Mouse (Mus musculus) stomach, postnatal 0 days (tissue): ENCODE measurements around the gene Zhx3. TPM values are rescaled to one million over a fixed set of nuclear protein-coding genes. Genes with fewer than 3 reads are reported as not detected.
A peak's percentile ranks its signal among the peaks of the same experiment; 100 is the strongest.

Experiments used
- ATAC-seq: fragments of 200-750 bp; cut with Nextera tagmentation; 2 replicates; pipeline ENCODE4 v1.8.0; 2017; ENCODE audit not compliant: low FRiP score, low TSS enrichment
- DNase-seq: peaks from one replicate; pipeline ENCODE4 v3.0.0-alpha.2; 2016; ENCODE audit warnings: low spot score
- H3K27ac ChIP-seq: fragments of 300-500 bp; sonication (generic); replicated peaks from 2 replicates; pipeline ENCODE4 v1.5.1; 2014; ENCODE audit warnings: mild to moderate bottlenecking, control low read depth
- H3K27me3 ChIP-seq: fragments of 300-500 bp; sonication (generic); 2 replicates; pipeline ENCODE4 v1.6.1; 2014; ENCODE audit warnings: low read length; ENCODE audit not compliant: control insufficient read depth, insufficient read depth
- H3K36me3 ChIP-seq: fragments of 300-500 bp; sonication (generic); 2 replicates; pipeline ENCODE4 v1.6.1; 2014; ENCODE audit warnings: low read length, mixed read lengths; ENCODE audit not compliant: control insufficient read depth, insufficient read depth
- H3K4me1 ChIP-seq: fragments of 300-500 bp; sonication (generic); replicated peaks from 2 replicates; pipeline ENCODE4 v1.6.1; 2014; ENCODE audit warnings: antibody characterized with exemption; ENCODE audit not compliant: control insufficient read depth, insufficient read depth
- H3K4me2 ChIP-seq: fragments of 300-500 bp; sonication (generic); replicated peaks from 2 replicates; pipeline ENCODE4 v1.6.1; 2014; ENCODE audit warnings: low read depth, mild to moderate bottlenecking, control low read depth, moderate library complexity
- H3K4me3 ChIP-seq: fragments of 300-500 bp; sonication (generic); 2 replicates; pipeline ENCODE4 v1.5.1; 2014; ENCODE audit warnings: low read depth, low read length, control low read depth
- H3K9ac ChIP-seq: fragments of 300-500 bp; sonication (generic); 2 replicates; pipeline ENCODE4 v1.6.1; 2014; ENCODE audit warnings: mild to moderate bottlenecking, low read length, control low read depth, mixed read lengths
- H3K9me3 ChIP-seq: fragments of 300-500 bp; sonication (generic); 2 replicates; pipeline ENCODE4 v1.6.1; 2016; ENCODE audit warnings: low read length; ENCODE audit not compliant: control insufficient read depth
- CTCF ChIP-seq: IDR thresholded peaks from 2 replicates; pipeline ENCODE4 v1.5.1; 2016; ENCODE audit warnings: antibody characterized with exemption, low read depth, mild to moderate bottlenecking, moderate library complexity
- EP300 ChIP-seq: optimal IDR thresholded peaks from 2 replicates; pipeline ENCODE3; 2016; ENCODE audit warnings: antibody characterized with exemption
- WGBS: fragments of 180-500 bp; shearing (Covaris S2); extraction: QIAGEN DNeasy Blood & Tissue Kit; methylation state at CpG from one replicate; pipeline ENCODE4 v1.1.7; 2014; 5-methylcytosine and 5-hydroxymethylcytosine counted together
- polyA plus RNA-seq: library from polyadenylated mRNA; unstranded; fragments of >200 nt; fragmentation: Nextera tagmentation; extraction: Ambion mirVana; gene quantifications from 2 replicates; pipeline ENCODE4 v1.2.1, GENCODE M21; 2015

The Zhx3 gene
- polyA plus RNA-seq, 1 experiment from 2014 or later = 4.5 TPM

DNA sequence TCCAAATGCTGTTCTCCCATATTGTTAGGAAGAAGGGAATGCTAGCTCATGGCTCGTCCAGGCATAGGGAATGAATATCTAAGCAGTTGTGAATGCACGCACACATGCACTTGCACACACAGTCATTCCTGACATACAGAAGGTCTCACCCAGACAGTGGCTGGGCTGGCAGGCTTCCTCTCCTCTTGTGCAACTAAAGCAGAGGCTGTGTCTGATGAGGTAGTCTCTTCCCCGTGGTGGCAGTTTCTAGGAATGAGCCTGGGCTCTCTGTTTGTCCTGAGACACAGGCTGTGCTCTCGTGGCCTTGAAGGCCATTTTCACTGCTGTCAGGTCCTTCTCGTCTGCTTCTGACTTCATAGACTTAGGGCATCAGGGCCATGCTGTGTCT, 128.0 kb downstream of the Zhx3 start:
- Histone ChIP-seq H3K36me3 (peaks cover 8% of the 10 kb centered on the region; the same call in 1 of the 2 replicates), H3K4me3 (no peak overlapping the region), H3K4me2 (no peak overlapping the region), H3K27ac (no peak overlapping the region), H3K27me3 (no peaks in the 10 kb centered on the region), H3K9ac (no peak overlapping the region), H3K9me3 (no peaks in the 10 kb centered on the region), H3K4me1 (peaks cover 7% of the 10 kb centered on the region; the same call in 1 of the 2 replicates)
- no peak for ATAC-seq
- TF ChIP-seq EP300 (no peak), CTCF (no peak)
- 77% methylated on average over 5 of the region's 5 CpGs for WGBS
- no peak for DNase-seq

DNA sequence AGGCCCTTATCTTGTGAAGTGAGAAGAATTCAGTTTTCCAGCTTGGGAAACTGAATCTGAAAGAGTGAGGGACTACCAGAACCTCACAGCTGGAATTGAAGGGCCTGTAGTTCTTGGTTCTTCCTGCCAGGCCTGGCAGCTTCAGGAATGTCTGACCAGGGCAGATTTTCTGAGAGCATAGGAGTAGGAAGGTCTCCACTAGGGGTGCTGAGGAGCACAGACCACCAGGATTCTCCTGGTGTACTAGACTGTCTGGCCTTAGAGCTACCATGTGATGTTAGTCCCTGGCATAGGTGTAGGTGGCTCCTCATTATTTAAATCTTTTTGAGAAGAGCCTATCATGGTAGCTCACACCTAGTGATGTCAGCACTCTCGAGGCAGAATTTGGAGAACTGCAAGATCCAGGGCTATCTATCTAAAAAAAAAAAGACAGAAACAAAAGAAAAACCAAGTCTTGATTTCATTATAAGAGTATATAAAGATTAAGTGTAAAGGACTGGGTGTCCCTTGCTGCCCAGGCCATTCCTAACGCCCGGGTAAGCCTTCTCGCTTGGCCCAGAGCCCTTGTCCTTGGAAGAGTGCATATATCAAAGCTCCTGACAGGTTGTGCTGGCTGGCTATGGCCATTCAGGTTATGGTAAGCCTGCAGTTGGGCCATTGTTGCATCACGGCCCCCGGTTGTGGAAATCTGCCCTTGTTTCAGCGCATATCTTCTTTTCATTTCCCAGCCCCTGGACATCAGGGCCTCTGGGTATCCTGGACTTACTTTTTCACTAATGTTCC, 128.6 kb downstream of the Zhx3 start:
- H3K27ac ChIP-seq = 0 out of 2 replicates have a peak overlapping the region, but pooled peaks have one; percentile 13
- TF ChIP-seq EP300 = no peak
- peak; percentile 71 for TF ChIP-seq CTCF

DNA sequence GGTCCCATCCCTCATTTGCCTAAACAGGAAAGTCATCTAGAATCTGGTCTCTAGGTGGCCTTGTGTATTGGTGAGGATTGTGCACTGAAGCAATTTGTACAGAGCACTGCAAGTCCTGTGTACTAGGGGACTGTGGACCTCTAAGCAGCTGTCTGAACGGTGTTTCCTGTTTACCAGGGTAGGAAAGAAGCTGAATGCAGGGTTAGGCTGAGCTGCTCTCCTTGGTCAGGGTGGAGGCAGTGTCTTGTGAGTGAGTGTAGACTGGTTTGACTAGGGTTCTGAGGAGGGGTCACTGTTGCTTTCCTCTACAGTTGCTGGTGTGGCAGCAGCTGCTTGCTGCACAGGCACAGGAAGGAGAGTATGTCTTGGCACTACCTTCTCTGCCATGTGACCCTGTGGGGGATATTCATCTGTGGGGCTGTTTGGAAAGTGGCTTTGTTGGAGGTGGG, 130.6 kb downstream of the Zhx3 start:
- WGBS = 35% methylated on average over 1 of the region's 1 CpGs
- DNase-seq (no peak), ATAC-seq (no peak; the same call in 1 of the 2 replicates)
- H3K9ac ChIP-seq = no peak overlapping the region; the same call in 1 of the 2 replicates
- H3K4me3 ChIP-seq = no peak overlapping the region
- peak overlapping the region; percentile 58 for H3K27ac ChIP-seq
- H3K9me3 ChIP-seq = no peaks in the 10 kb centered on the region
- H3K4me2 ChIP-seq = no peak overlapping the region
- TF ChIP-seq EP300 (no peak), CTCF (no peak)
- no peaks in the 10 kb centered on the region for H3K36me3 ChIP-seq
- H3K4me1 ChIP-seq = peaks cover 10% of the 10 kb centered on the region; the same call in 1 of the 2 replicates
- no peaks in the 10 kb centered on the region for H3K27me3 ChIP-seq

More for the DNA sequence above, 128.6 kb downstream of the Zhx3 start:
- H3K9ac ChIP-seq = no peak overlapping the region
- no peak overlapping the region for H3K4me2 ChIP-seq
- H3K27me3 ChIP-seq = no peaks in the 10 kb centered on the region
- H3K36me3 ChIP-seq = peaks cover 8% of the 10 kb centered on the region; the same call in 1 of the 2 replicates
- H3K4me3 ChIP-seq = no peak overlapping the region
- H3K4me1 ChIP-seq = peaks cover 10% of the 10 kb centered on the region; the same call in 1 of the 2 replicates
- no peaks in the 10 kb centered on the region for H3K9me3 ChIP-seq
- ATAC-seq = peak; percentile 33; the same call in 1 of the 2 replicates
- DNase-seq = no peak
- 81% methylated on average over 7 of the region's 7 CpGs for WGBS

DNA sequence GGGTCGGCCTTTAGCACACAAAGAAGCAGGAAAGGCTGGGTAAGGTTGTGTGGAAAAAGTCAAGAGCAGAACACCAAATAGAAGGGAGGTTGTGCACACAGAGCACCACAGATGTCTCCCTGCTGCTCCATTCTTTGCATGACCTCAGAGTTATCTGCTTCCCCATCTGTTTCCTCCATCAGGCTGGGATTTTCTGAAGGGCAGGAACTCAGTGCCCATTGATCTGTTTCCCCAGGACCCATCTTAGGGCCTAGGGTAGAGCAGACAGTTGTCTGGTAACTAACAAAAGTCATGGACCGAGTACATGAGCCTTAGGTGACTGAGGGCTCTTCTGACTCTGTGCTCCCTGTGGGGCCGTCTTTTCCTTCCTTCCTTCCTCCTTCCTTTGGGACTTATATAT, 131.2 kb downstream of the Zhx3 start:
- DNase-seq (no peak), ATAC-seq (no peak)
- H3K9ac ChIP-seq = no peak overlapping the region
- H3K27ac ChIP-seq = peak overlapping the region; percentile 58
- H3K4me1 ChIP-seq = peaks cover 10% of the 10 kb centered on the region; the same call in 1 of the 2 replicates
- 68% methylated on average over 3 of the region's 3 CpGs for WGBS
- no peak overlapping the region for H3K4me2 ChIP-seq
- TF ChIP-seq CTCF (no peak), EP300 (no peak)
- H3K27me3 ChIP-seq = no peaks in the 10 kb centered on the region
- H3K4me3 ChIP-seq = no peak overlapping the region
- H3K36me3 ChIP-seq = no peaks in the 10 kb centered on the region
- no peaks in the 10 kb centered on the region for H3K9me3 ChIP-seq

DNA sequence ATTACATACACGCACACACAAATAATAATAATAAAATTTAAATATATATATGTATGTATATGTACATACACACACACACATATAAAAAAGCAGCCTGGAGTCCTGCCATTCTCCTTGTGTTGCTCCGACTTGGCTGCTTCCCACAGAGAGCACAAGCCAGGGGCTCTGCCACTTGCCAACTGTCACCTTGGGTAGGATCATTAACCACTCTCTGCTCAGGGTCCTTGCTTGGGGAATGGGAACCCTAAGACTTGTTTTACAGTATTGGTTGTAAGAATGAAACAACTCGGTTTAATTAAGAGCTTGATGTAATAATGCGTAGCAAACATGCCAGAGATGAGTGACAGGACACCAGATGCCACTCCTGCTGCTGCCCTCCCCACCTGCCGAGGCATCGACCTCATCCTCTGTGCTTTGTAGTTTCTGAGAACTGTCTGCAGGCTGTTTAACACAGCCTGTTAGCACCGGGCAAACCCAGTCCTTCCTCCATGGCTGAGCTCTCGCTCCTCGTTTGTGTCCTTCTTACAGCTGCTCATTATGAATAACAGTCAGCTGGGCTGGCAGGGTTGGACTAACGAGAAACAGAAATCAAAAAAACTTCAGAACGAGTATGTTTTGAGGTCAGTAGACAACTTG, 132.2 kb downstream of the Zhx3 start:
- H3K4me2 ChIP-seq = no peak overlapping the region
- ATAC-seq = no peak
- no peaks in the 10 kb centered on the region for H3K36me3 ChIP-seq
- TF ChIP-seq CTCF (no peak), EP300 (no peak)
- H3K4me3 ChIP-seq = no peak overlapping the region
- H3K9me3 ChIP-seq = no peaks in the 10 kb centered on the region
- peaks cover 10% of the 10 kb centered on the region; the same call in 1 of the 2 replicates for H3K4me1 ChIP-seq
- 68% methylated on average over 11 of the region's 11 CpGs for WGBS
- no peak overlapping the region for H3K27ac ChIP-seq
- no peak overlapping the region for H3K9ac ChIP-seq
- H3K27me3 ChIP-seq = no peaks in the 10 kb centered on the region
- no peak for DNase-seq
